ENCODE assay signal across 12 mouse cellular contexts in genomic region chr8:104375959-104376358, GRCm38 (mm10). TPM values are rescaled to one million over a fixed set of nuclear protein-coding genes. Genes with fewer than 3 reads are reported as not detected.
A peak's percentile ranks its signal among the peaks of the same experiment; 100 is the strongest.
DNase-seq lines count a peak whose midpoint lies in the region; ATAC-seq lines count a peak whose summit lies in the region.
"Had no signal": no experiment of that assay in that cellular context is flagged by ENCODE, and none has a peak within 500 bp of the region (broad histone marks: within the 10 kb centered on the region; RNA-seq: fewer than 3 reads in every experiment).

No protein-coding gene starts in this region.

- no peaks in the 10 kb centered on the region for H3K9me3 ChIP-seq in forebrain, embryonic 10.5 days
- H3K9me3 ChIP-seq in forebrain, embryonic 14.5 days (replicated peaks; ENCODE audit: control insufficient read depth, low read length) = no peaks in the 10 kb centered on the region
- H3K9me3 ChIP-seq in hindbrain, embryonic 11.5 days (ENCODE audit: control insufficient read depth, low read length) = no peaks in the 10 kb centered on the region
- H3K9me3 ChIP-seq in hindbrain, embryonic 16.5 days (ENCODE audit: control insufficient read depth, low read length) = no peaks in the 10 kb centered on the region
- no peaks in the 10 kb centered on the region for H3K9me3 ChIP-seq in liver, embryonic 15.5 days (replicated peaks)
- H3K9me3 ChIP-seq: megakaryocyte, embryonic 14.5 days had no signal

- no peak overlapping the region for H3K9ac ChIP-seq in forebrain, embryonic 14.5 days (ENCODE audit: low read length)
- H3K9ac ChIP-seq in hindbrain, embryonic 11.5 days (ENCODE audit: low read depth, low read length) = no peak overlapping the region
- no peak overlapping the region for H3K9ac ChIP-seq in hindbrain, embryonic 16.5 days (ENCODE audit: low read depth, low read length)
- H3K9ac ChIP-seq in liver, embryonic 15.5 days = no peak overlapping the region

- H3K27ac ChIP-seq in forebrain, embryonic 10.5 days = 0 out of 2 replicates have a peak overlapping the region, but pooled peaks have one; percentile 62
- no peak overlapping the region for H3K27ac ChIP-seq in forebrain, embryonic 14.5 days (ENCODE audit: low read depth, low read length)
- no peak overlapping the region for H3K27ac ChIP-seq in hindbrain, embryonic 11.5 days (ENCODE audit: low read depth, low read length)
- H3K27ac ChIP-seq in hindbrain, embryonic 16.5 days (ENCODE audit: low read depth, low read length) = no peak overlapping the region; the same call in 1 of the 2 replicates
- H3K27ac ChIP-seq in liver, embryonic 15.5 days (replicated peaks) = 0 out of 2 replicates have a peak overlapping the region, but pooled peaks have one; percentile 51

- H3K27me3 ChIP-seq in forebrain, embryonic 10.5 days (ENCODE audit: poor library complexity, severe bottlenecking) = no peaks in the 10 kb centered on the region
- H3K27me3 ChIP-seq in forebrain, embryonic 14.5 days (replicated peaks; ENCODE audit: control insufficient read depth, insufficient read depth, low read length) = no peaks in the 10 kb centered on the region
- no peaks in the 10 kb centered on the region for H3K27me3 ChIP-seq in hindbrain, embryonic 11.5 days (ENCODE audit: control insufficient read depth, insufficient read depth, low read length)
- no peaks in the 10 kb centered on the region for H3K27me3 ChIP-seq in hindbrain, embryonic 16.5 days (replicated peaks; ENCODE audit: control insufficient read depth, insufficient read depth, low read length)
- no peaks in the 10 kb centered on the region for H3K27me3 ChIP-seq in liver, embryonic 15.5 days

- no peak for ATAC-seq in forebrain, embryonic 14.5 days
- peak; percentile 23; the same call in 1 of the 2 replicates for ATAC-seq in hindbrain, embryonic 11.5 days (ENCODE audit: low FRiP score)
- ATAC-seq in hindbrain, embryonic 16.5 days = no peak
- ATAC-seq in liver, embryonic 15.5 days (ENCODE audit: insufficient read depth) = no peak
- no peak for ATAC-seq in megakaryocyte, adult 5-6 weeks (ENCODE audit: poor library complexity, severe bottlenecking)

- WGBS in forebrain, embryonic 10.5 days = 60% methylated on average over 5 of the region's 5 CpGs
- WGBS in forebrain, embryonic 14.5 days = 47% methylated on average over 5 of the region's 5 CpGs
- 41% methylated on average over 5 of the region's 5 CpGs for WGBS in hindbrain, embryonic 11.5 days
- 53% methylated on average over 5 of the region's 5 CpGs for WGBS in hindbrain, embryonic 16.5 days
- 53% methylated on average over 5 of the region's 5 CpGs for WGBS in liver, embryonic 15.5 days (ENCODE audit: insufficient replicate concordance)

- no peak overlapping the region for H3K4me3 ChIP-seq in forebrain, embryonic 10.5 days
- no peak overlapping the region for H3K4me3 ChIP-seq in forebrain, embryonic 14.5 days (ENCODE audit: low read depth, low read length)
- H3K4me3 ChIP-seq in hindbrain, embryonic 11.5 days (ENCODE audit: low read depth, low read length) = no peak overlapping the region
- no peak overlapping the region for H3K4me3 ChIP-seq in hindbrain, embryonic 16.5 days (ENCODE audit: low read length)
- H3K4me3 ChIP-seq in liver, embryonic 15.5 days (replicated peaks) = no peak overlapping the region
- H3K4me3 ChIP-seq: megakaryocyte, embryonic 14.5 days had no signal

- H3K4me2 ChIP-seq in forebrain, embryonic 14.5 days (ENCODE audit: low read length) = no peak overlapping the region
- H3K4me2 ChIP-seq in hindbrain, embryonic 11.5 days (replicated peaks; ENCODE audit: low read depth, low read length) = no peak overlapping the region
- no peak overlapping the region for H3K4me2 ChIP-seq in hindbrain, embryonic 16.5 days (ENCODE audit: low read length)
- H3K4me2 ChIP-seq in liver, embryonic 15.5 days = no peak overlapping the region

- peaks cover 43% of the 10 kb centered on the region for H3K4me1 ChIP-seq in forebrain, embryonic 10.5 days
- peaks cover 13% of the 10 kb centered on the region for H3K4me1 ChIP-seq in forebrain, embryonic 14.5 days (ENCODE audit: control insufficient read depth, insufficient read depth, low read length)
- H3K4me1 ChIP-seq in hindbrain, embryonic 11.5 days (replicated peaks; ENCODE audit: control insufficient read depth, insufficient read depth, low read length) = 0 out of 2 replicates have a peak, but pooled peaks cover 2% of the 10 kb centered on the region
- peaks cover 20% of the 10 kb centered on the region for H3K4me1 ChIP-seq in hindbrain, embryonic 16.5 days (ENCODE audit: control insufficient read depth, insufficient read depth, low read depth, low read length)
- peaks cover 5% of the 10 kb centered on the region; the same call in 1 of the 2 replicates for H3K4me1 ChIP-seq in liver, embryonic 15.5 days (replicated peaks)

- no peak for DNase-seq in forebrain, embryonic 10.5 days (ENCODE audit: extremely low spot score, low spot score)
- DNase-seq in forebrain, embryonic 14.5 days (ENCODE audit: low spot score) = no peak
- DNase-seq in hindbrain, embryonic 11.5 days (ENCODE audit: low spot score) = no peak
- DNase-seq in brain, adult 2 months (ENCODE audit: low read depth, low spot score) = peak; percentile 59
- DNase-seq in ovary, postnatal 36 days (ENCODE audit: low spot score) = no peak
- DNase-seq: adrenal gland, adult 8-10 months; cerebellum, postnatal 36 days had no signal

- peaks cover 2% of the 10 kb centered on the region; the same call in 1 of the 2 replicates for H3K36me3 ChIP-seq in forebrain, embryonic 10.5 days (replicated peaks)
- H3K36me3 ChIP-seq in forebrain, embryonic 14.5 days (ENCODE audit: control insufficient read depth, insufficient read depth, low read length) = no peaks in the 10 kb centered on the region
- H3K36me3 ChIP-seq in hindbrain, embryonic 11.5 days (ENCODE audit: control insufficient read depth, insufficient read depth, low read length) = no peaks in the 10 kb centered on the region
- no peaks in the 10 kb centered on the region for H3K36me3 ChIP-seq in hindbrain, embryonic 16.5 days (ENCODE audit: control insufficient read depth, insufficient read depth, low read length)
- H3K36me3 ChIP-seq in liver, embryonic 15.5 days (replicated peaks) = no peaks in the 10 kb centered on the region

RNA-seq across cellular contexts. Expression of gene Cmtm4, which starts 19.6 kb away (rescaled TPM):
- 2.2 and 2.5 TPM in 2 replicates for polyA plus RNA-seq in forebrain, embryonic 10.5 days (2016; fragmentation: Nextera tagmentation; extraction: Ambion mirVana)
- 3.5 and 3.7 TPM in 2 replicates for polyA plus RNA-seq in forebrain, embryonic 14.5 days (2014; fragmentation: Nextera tagmentation; extraction: Ambion mirVana)
- 2.7 and 3.8 TPM in 2 replicates for polyA plus RNA-seq in hindbrain, embryonic 11.5 days (2014; fragmentation: Nextera tagmentation; extraction: Ambion mirVana)
- 3.0 TPM in 2 replicates for polyA plus RNA-seq in hindbrain, embryonic 16.5 days (2015; fragmentation: Nextera tagmentation; extraction: Ambion mirVana)
- polyA plus RNA-seq in liver, embryonic 15.5 days (2015; fragmentation: Nextera tagmentation; extraction: Ambion mirVana) = 0.38 and 0.64 TPM in 2 replicates
- total RNA-seq in megakaryocyte, adult 5-6 weeks (2015) = 0.59 and 1.1 TPM in 2 replicates
- total RNA-seq in megakaryocyte, adult 5-6 weeks (2017) = 1.6 and 1.7 TPM in 2 replicates

RNA-seq across cellular contexts. Expression of gene Cmtm3, which starts 36.7 kb away (rescaled TPM):
- polyA plus RNA-seq in forebrain, embryonic 10.5 days (2016; fragmentation: Nextera tagmentation; extraction: Ambion mirVana) = 68.5 and 70.9 TPM in 2 replicates
- polyA plus RNA-seq in forebrain, embryonic 14.5 days (2014; fragmentation: Nextera tagmentation; extraction: Ambion mirVana) = 37.5 and 38.8 TPM in 2 replicates
- 74.8 and 87.5 TPM in 2 replicates for polyA plus RNA-seq in hindbrain, embryonic 11.5 days (2014; fragmentation: Nextera tagmentation; extraction: Ambion mirVana)
- 44.2 and 47.2 TPM in 2 replicates for polyA plus RNA-seq in hindbrain, embryonic 16.5 days (2015; fragmentation: Nextera tagmentation; extraction: Ambion mirVana)
- polyA plus RNA-seq in liver, embryonic 15.5 days (2015; fragmentation: Nextera tagmentation; extraction: Ambion mirVana) = 17.6 and 18.5 TPM in 2 replicates
- 84.1 and 85.6 TPM in 2 replicates for total RNA-seq in megakaryocyte, adult 5-6 weeks (2015)
- 48.5 and 50.4 TPM in 2 replicates for total RNA-seq in megakaryocyte, adult 5-6 weeks (2017)

RNA-seq across cellular contexts. Expression of gene Cmtm2b, which starts 53.9 kb away (rescaled TPM):
- polyA plus RNA-seq in forebrain, embryonic 10.5 days (2016; fragmentation: Nextera tagmentation; extraction: Ambion mirVana) = not detected in 2 replicates
- polyA plus RNA-seq in forebrain, embryonic 14.5 days (2014; fragmentation: Nextera tagmentation; extraction: Ambion mirVana) = not detected in 2 replicates
- polyA plus RNA-seq in hindbrain, embryonic 11.5 days (2014; fragmentation: Nextera tagmentation; extraction: Ambion mirVana) = not detected in 2 replicates
- polyA plus RNA-seq in hindbrain, embryonic 16.5 days (2015; fragmentation: Nextera tagmentation; extraction: Ambion mirVana) = not detected in 2 replicates
- not detected in 2 replicates for polyA plus RNA-seq in liver, embryonic 15.5 days (2015; fragmentation: Nextera tagmentation; extraction: Ambion mirVana)
- not detected in 2 replicates for total RNA-seq in megakaryocyte, adult 5-6 weeks (2015)
- not detected in 2 replicates for total RNA-seq in megakaryocyte, adult 5-6 weeks (2017)
- total RNA-seq: left cerebral cortex, postnatal 10 days had no signal

RNA-seq across cellular contexts. Expression of gene Gm11020, which starts 54.6 kb away (rescaled TPM):
- not detected in 2 replicates for polyA plus RNA-seq in forebrain, embryonic 10.5 days (2016; fragmentation: Nextera tagmentation; extraction: Ambion mirVana)
- polyA plus RNA-seq in forebrain, embryonic 14.5 days (2014; fragmentation: Nextera tagmentation; extraction: Ambion mirVana) = not detected in 2 replicates
- not detected in 2 replicates for polyA plus RNA-seq in hindbrain, embryonic 11.5 days (2014; fragmentation: Nextera tagmentation; extraction: Ambion mirVana)
- not detected in 2 replicates for polyA plus RNA-seq in hindbrain, embryonic 16.5 days (2015; fragmentation: Nextera tagmentation; extraction: Ambion mirVana)
- not detected in 2 replicates for polyA plus RNA-seq in liver, embryonic 15.5 days (2015; fragmentation: Nextera tagmentation; extraction: Ambion mirVana)
- not detected in 2 replicates for total RNA-seq in megakaryocyte, adult 5-6 weeks (2015)
- not detected in 2 replicates for total RNA-seq in megakaryocyte, adult 5-6 weeks (2017)
- total RNA-seq: adrenal gland, adult 8-10 months; left cerebral cortex, postnatal 10 days had no signal

Comparison
In these comparisons a context has a peak if more than half of its experiments do, and no peak if none do; other contexts are left out.
1. H3K27ac ChIP-seq: peak in forebrain, embryonic 10.5 days (single experiment) and liver, embryonic 15.5 days (single experiment); none in forebrain, embryonic 14.5 days (single experiment), hindbrain, embryonic 11.5 days (single experiment) and hindbrain, embryonic 16.5 days (single experiment).